Mouse (Mus musculus): ENCODE results near the gene Gm28035.

Gm28035 gene

DNA sequence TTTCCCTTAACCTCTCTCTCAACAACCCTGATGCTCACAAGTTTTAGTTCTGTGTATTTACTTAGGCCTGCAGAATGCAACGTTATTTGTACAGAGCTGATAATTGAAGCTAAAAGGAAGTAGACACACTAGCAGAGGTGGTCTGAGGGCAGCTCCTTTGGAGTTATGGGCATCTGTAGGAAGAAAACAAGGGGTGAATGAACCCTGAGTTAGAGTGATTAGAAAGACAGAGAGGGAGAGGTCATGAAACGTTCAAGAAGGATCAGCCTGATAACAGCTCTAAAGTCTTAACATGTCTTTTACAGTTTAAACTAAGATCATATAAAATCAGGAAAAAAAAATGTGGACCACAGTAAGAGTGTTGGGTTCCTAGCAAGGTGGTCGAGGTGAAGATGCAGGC, 69.0 kb downstream of the Gm28035 start:
- DNase-seq = no peak

DNA sequence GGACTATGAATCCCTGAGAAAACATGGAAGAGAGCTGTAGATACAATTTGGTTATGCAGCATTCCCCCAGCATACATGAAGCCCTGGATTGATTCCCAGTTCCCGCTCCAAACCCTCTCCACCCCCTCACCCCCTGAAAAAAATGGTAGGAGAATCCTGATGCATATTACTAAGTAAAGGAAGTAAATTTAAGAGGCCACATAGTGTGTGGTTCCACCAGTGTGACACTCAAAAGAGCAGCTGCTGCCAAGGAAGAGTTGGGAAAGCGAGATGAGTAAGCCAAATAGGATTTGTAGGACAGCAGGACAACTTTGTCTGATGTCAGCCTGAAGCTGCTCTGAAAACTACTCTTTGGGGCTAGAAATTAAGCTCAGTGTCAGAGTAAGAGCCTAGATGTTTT, 71.1 kb downstream of the Gm28035 start:
- DNase-seq = no peak

DNA sequence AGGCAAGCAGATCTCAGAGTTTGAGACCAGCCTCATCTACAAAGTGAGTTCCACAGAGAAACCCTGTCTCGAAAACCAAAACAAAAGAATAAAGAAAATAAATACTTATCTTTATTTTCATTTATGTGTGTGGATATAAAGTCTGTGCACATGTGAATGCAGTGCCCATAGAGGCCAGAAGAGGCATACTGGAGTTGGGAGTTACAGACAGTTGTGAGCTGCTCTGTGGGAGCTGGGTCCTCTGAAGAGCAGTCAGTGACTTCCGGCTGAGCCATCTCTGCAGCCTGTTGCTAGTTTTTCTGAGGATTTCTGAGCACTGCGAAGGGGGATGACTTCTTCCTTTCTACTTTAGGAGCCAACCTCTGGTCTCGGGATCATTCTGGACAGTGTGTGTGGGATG, 75.8 kb downstream of the Gm28035 start:
- DNase-seq = no peak

DNA sequence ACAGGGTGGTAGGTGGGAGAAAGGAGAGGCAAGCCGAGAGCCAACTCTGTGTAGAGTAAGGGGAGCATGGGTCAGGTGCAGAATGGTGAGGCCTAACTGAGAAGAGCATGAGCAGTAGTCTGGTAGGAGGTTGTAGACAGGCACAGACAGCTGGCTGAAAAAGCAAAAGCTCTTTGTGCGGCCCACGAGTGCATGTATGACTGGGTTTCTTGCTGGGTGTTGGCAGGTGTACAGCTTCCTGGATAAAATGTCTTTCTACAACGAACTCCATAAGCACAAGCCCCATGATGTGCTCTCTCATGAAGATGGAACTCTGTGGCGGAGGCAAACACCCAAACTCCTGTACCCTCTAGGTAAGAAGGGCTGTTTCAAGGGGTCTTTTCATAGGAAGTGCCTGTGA, 76.6 kb downstream of the Gm28035 start:
- no peak for DNase-seq

DNA sequence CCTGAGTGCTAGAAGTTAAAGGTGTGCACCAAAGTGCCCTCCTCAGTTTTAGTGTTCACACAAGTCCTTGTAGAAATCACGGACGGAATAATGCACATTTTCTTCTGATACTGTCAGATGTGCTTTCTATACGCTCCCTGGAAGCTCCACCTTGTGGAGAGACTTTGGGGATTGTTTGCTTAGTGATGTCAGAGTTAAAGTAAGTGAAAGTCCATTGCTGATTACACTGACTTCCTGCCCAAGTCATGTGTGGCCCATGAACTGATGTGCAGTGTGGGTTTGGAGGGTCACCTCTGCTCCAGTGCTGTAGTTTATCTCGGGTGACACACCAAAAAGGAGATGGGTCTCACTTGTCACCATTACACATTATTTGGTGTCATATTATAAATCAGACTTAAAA, 78.9 kb downstream of the Gm28035 start:
- no peak for DNase-seq

DNA sequence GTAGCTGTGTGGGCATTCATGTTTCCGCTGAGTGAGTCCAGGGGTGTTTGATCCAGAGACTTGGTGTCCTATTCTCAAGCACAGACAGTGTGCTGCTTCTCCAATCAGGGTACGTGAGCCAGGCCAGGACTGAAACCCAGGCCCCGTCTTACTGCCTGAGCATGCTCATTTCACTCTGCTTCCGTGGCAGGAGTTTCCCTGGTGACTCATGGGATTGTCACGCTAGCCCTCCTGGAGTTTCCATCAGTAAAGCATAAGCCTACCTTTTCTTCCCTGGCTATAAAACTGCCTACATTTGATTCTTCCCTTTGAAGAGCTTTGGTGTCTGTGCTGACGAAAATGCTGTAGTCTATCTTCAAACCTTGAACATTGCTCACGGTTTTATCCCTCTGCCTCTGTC, 82.7 kb downstream of the Gm28035 start:
- DNase-seq = no peak

DNA sequence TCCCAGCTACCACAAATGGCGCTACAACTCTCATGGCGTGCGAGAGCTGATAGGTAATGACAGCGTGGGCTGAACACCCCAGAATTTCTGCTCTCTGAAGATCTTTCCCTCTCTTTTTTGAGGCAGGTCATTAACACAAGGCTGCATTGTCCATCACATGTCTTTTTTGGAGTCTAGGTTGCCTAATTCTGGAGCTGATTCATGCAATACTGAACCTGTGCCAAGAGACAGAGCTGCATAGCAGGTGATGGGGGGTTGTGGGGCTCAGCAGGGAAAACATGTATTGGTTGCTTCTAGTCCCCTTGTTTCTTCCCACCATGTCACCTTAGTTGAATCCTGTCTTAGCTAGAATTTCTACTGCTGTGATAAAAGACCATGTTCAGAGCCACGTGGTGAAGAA, 84.9 kb downstream of the Gm28035 start:
- DNase-seq = no peak

DNA sequence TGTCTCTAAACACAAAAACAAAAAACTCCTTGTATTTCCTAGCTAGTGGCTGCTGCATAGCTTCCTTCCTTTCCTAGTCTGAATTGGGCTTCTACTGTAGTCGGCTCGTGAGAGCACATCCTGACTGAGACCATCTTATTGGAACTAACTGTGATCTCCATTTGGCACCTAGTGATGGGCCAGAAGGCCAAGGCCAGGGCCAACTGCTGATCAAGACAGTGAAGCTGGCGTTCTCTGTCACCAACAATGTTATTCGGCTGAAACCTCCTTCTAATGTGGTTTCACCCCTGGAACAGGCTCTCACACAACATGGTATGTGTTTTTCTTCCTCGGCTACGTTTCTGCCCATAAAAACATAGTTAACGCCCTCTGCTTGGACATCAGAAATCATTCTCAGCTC, 86.9 kb downstream of the Gm28035 start:
- no peak for DNase-seq

DNA sequence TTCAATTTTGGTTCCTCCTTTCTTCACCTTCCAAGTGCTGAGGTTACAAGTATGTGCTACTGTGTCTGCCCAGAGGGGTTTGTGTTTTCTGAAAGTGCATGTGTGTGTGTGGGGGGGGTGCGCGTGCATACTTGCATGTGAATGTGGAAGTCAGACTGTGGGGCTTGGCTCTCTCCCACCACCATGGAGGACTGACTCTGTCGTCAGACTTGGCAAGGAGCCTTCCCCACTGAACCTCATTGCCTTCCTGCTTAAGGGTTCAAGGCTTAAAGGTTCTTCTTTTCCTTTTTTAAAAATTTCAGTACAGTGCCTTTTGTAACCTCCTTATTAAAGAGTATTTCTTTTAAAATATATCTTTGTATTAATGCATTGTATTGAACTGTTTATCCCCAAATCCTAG, 88.4 kb downstream of the Gm28035 start:
- no peak for DNase-seq

Data from thymus, postnatal 25 days (tissue).